Mouse (Mus musculus) heart, embryonic 14.5 days (tissue): Measurements from ENCODE around the gene Rad51b. TPM values are rescaled to one million over a fixed set of nuclear protein-coding genes. Genes with fewer than 3 reads are reported as not detected.
A peak's percentile ranks its signal among the peaks of the same experiment; 100 is the strongest.

ENCODE experiments used
- ATAC-seq: fragments of 200-750 bp; cut with Nextera tagmentation; 2 replicates; pipeline ENCODE4 v1.8.0; 2017; ENCODE audit warnings: low read depth, moderate TSS enrichment; ENCODE audit not compliant: insufficient number of reproducible peaks, insufficient read depth, low FRiP score
- H3K27ac ChIP-seq, 2 experiments: fragments of 200-500 bp in 1 of 2; fragments of 300-500 bp in 1 of 2; sonication (generic) in 1 of 2; replicated peaks in 1 of 2; 2 replicates each; pipeline ENCODE4 v1.5.1; 2012 to 2014; ENCODE audit warnings: low read depth in 2 of 2, low read length in 2 of 2, control low read depth in 1 of 2, mild to moderate bottlenecking in 1 of 2, mixed read lengths in 1 of 2; ENCODE audit not compliant: control insufficient read depth in 1 of 2, insufficient read depth in 1 of 2
- H3K27me3 ChIP-seq: fragments of 300-500 bp; sonication (generic); 2 replicates; pipeline ENCODE4 v1.6.1; 2014; ENCODE audit warnings: mild to moderate bottlenecking, low read length, control low read depth; ENCODE audit not compliant: control insufficient read depth, insufficient read depth
- H3K36me3 ChIP-seq: fragments of 300-500 bp; sonication (generic); 2 replicates; pipeline ENCODE4 v1.6.1; 2014; ENCODE audit warnings: mild to moderate bottlenecking, control low read depth, low read length, mixed read lengths; ENCODE audit not compliant: control insufficient read depth, insufficient read depth
- H3K4me1 ChIP-seq, 2 experiments: fragments of 200-500 bp in 1 of 2; fragments of 300-500 bp in 1 of 2; sonication (generic) in 1 of 2; 2 replicates each; pipeline ENCODE4 v1.6.1; 2012 to 2014; ENCODE audit warnings: low read length in 2 of 2, control low read depth in 1 of 2, mixed read lengths in 1 of 2; ENCODE audit not compliant: control insufficient read depth in 2 of 2, insufficient read depth in 2 of 2
- H3K4me2 ChIP-seq: fragments of 300-500 bp; sonication (generic); 2 replicates; pipeline ENCODE4 v1.6.1; 2014; ENCODE audit warnings: mild to moderate bottlenecking, low read length
- H3K4me3 ChIP-seq, 2 experiments: fragments of 200-500 bp in 1 of 2; fragments of 300-500 bp in 1 of 2; sonication (generic) in 1 of 2; 2 replicates each; pipeline ENCODE4 v1.5.1; 2012 to 2014; ENCODE audit warnings: low read length in 2 of 2, mild to moderate bottlenecking in 2 of 2, control low read depth in 1 of 2, low read depth in 1 of 2, moderate library complexity in 1 of 2; ENCODE audit not compliant: control insufficient read depth in 1 of 2, insufficient read depth in 1 of 2
- H3K9ac ChIP-seq: fragments of 300-500 bp; sonication (generic); 2 replicates; pipeline ENCODE4 v1.6.1; 2014; ENCODE audit warnings: mild to moderate bottlenecking, low read length
- H3K9me3 ChIP-seq: fragments of 300-500 bp; sonication (generic); 2 replicates; pipeline ENCODE4 v1.6.1; 2016; ENCODE audit warnings: low read length, control low read depth; ENCODE audit not compliant: control insufficient read depth
- WGBS: fragments of 180-500 bp; shearing (Covaris S2); extraction: QIAGEN DNeasy Blood & Tissue Kit; methylation state at CpG from one replicate; pipeline ENCODE4 v1.1.7; 2014; 5-methylcytosine and 5-hydroxymethylcytosine counted together
- polyA plus RNA-seq: library from polyadenylated mRNA; unstranded; fragments of >200 nt; fragmentation: Nextera tagmentation; extraction: Ambion mirVana; gene quantifications from 2 replicates; pipeline ENCODE4 v1.2.1, GENCODE M21; 2014

Rad51b gene
- polyA plus RNA-seq, 1 experiment from 2014 or later = 4.2 TPM

GRCm38 (mm10) chr12:79724875-79725274 lies 427.8 kb downstream of the Rad51b start:
- Histone ChIP-seq H3K4me2 (no peak overlapping the region), H3K9ac (no peak overlapping the region), H3K4me1 (no peaks in the 10 kb centered on the region), H3K4me3 (no peak overlapping the region), H3K27ac (no peak overlapping the region), H3K36me3 (no peaks in the 10 kb centered on the region), H3K27me3 (no peaks in the 10 kb centered on the region), H3K9me3 (peaks cover 16% of the 10 kb centered on the region)
- no peak for ATAC-seq

GRCm38 (mm10) chr12:79725711-79726110 lies 428.6 kb downstream of the Rad51b start:
- no peaks in the 10 kb centered on the region for H3K27me3 ChIP-seq
- no peak overlapping the region for H3K4me3 ChIP-seq
- ATAC-seq = no peak
- H3K4me2 ChIP-seq = no peak overlapping the region
- H3K9ac ChIP-seq = no peak overlapping the region
- H3K9me3 ChIP-seq = peaks cover 16% of the 10 kb centered on the region
- no peak overlapping the region for H3K27ac ChIP-seq
- no peaks in the 10 kb centered on the region for H3K36me3 ChIP-seq
- no peaks in the 10 kb centered on the region for H3K4me1 ChIP-seq

GRCm38 (mm10) chr12:79726116-79726515 lies 429.0 kb downstream of the Rad51b start:
- no peaks in the 10 kb centered on the region for H3K27me3 ChIP-seq
- peaks cover 16% of the 10 kb centered on the region for H3K9me3 ChIP-seq
- H3K4me1 ChIP-seq = no peaks in the 10 kb centered on the region; a peak in 1 of 4 replicates
- H3K36me3 ChIP-seq = no peaks in the 10 kb centered on the region
- H3K27ac ChIP-seq = no peak overlapping the region
- H3K4me3 ChIP-seq = no peak overlapping the region
- ATAC-seq = no peak
- WGBS = 93% methylated on average over 2 of the region's 2 CpGs
- H3K4me2 ChIP-seq = no peak overlapping the region
- H3K9ac ChIP-seq = no peak overlapping the region

GRCm38 (mm10) chr12:79726959-79727358 lies 429.9 kb downstream of the Rad51b start:
- no peak for ATAC-seq
- Histone ChIP-seq H3K27me3 (no peaks in the 10 kb centered on the region), H3K36me3 (no peaks in the 10 kb centered on the region), H3K4me1 (no peaks in the 10 kb centered on the region; a peak in 1 of 4 replicates), H3K4me3 (no peak overlapping the region), H3K9ac (no peak overlapping the region), H3K9me3 (peaks cover 16% of the 10 kb centered on the region), H3K4me2 (no peak overlapping the region), H3K27ac (no peak overlapping the region)

- Histone ChIP-seq H3K9me3 (peaks cover 16% of the 10 kb centered on the region), H3K4me1 (no peaks in the 10 kb centered on the region; a peak in 2 of 4 replicates), H3K9ac (no peak overlapping the region), H3K4me3 (no peak overlapping the region), H3K27ac (no peak overlapping the region), H3K36me3 (no peaks in the 10 kb centered on the region), H3K27me3 (no peaks in the 10 kb centered on the region), H3K4me2 (no peak overlapping the region)
- WGBS = 78% methylated on average over 5 of the region's 5 CpGs
- no peak for ATAC-seq
These were observed 432.9 kb downstream of the Rad51b start for GRCm38 (mm10) chr12:79729926-79730506.

GRCm38 (mm10) chr12:79731905-79732304 lies 434.8 kb downstream of the Rad51b start:
- Histone ChIP-seq H3K9ac (no peak overlapping the region), H3K4me3 (no peak overlapping the region), H3K9me3 (peaks cover 16% of the 10 kb centered on the region), H3K4me1 (peaks cover 0 to 2% of the 10 kb centered on the region in 2 experiments; a peak in 2 of 4 replicates), H3K27me3 (no peaks in the 10 kb centered on the region), H3K27ac (peak overlapping the region in 1 of 2 experiments; percentile 47; a peak in 1 of 4 replicates), H3K4me2 (no peak overlapping the region), H3K36me3 (no peaks in the 10 kb centered on the region)
- 88% methylated on average over 6 of the region's 6 CpGs for WGBS
- no peak for ATAC-seq

GRCm38 (mm10) chr12:79732355-79733115 lies 435.5 kb downstream of the Rad51b start:
- ATAC-seq = no peak
- H3K27me3 ChIP-seq = no peaks in the 10 kb centered on the region
- peaks cover 0 to 2% of the 10 kb centered on the region in 2 experiments; a peak in 2 of 4 replicates for H3K4me1 ChIP-seq
- H3K4me2 ChIP-seq = no peak overlapping the region
- peak overlapping the region in 1 of 2 experiments; percentile 47; a peak in 1 of 4 replicates for H3K27ac ChIP-seq
- no peak overlapping the region for H3K4me3 ChIP-seq
- peaks cover 15% of the 10 kb centered on the region for H3K9me3 ChIP-seq
- no peaks in the 10 kb centered on the region for H3K36me3 ChIP-seq
- 64% methylated on average over 12 of the region's 12 CpGs for WGBS
- H3K9ac ChIP-seq = no peak overlapping the region
